Mouse (Mus musculus) bone marrow macrophage, adult 2 months (primary cell): Measurements from ENCODE around the gene Igsf9.

ENCODE experiments used
- CTCF ChIP-seq: IDR thresholded peaks from 2 replicates; pipeline ENCODE4 v1.5.1; 2012; ENCODE audit warnings: low read depth, mild to moderate bottlenecking, low read length, moderate library complexity
- POLR2A ChIP-seq: IDR thresholded peaks from 2 replicates; pipeline ENCODE4 v1.6.1; 2012; ENCODE audit warnings: mild to moderate bottlenecking, low read depth, low read length, borderline replicate concordance

DNA sequence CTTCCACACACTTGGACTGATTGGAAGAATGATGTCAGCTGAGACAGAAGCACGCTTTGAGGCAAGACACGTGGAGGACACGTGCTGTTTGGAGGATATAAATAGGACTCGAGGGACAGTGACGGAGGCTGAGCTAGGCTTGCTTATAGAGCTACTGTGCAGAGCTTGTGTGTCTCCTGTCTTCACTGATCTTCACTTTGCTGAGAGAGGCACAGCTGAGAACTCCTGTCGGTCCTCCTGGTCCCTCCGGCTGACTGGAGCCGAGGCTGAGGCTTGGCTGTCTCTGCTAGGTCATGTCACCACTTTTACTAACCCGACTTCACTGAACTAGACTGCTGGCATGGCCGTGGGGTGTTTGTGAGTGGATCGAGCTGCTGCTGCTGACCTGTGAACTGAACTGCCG lies 42.1 kb downstream of the Igsf9 start:
- TF ChIP-seq CTCF (no peak), POLR2A (no peak)
